Mouse (Mus musculus) cortical plate, adult 2 months (tissue): Measurements from ENCODE around the gene Rtbdn.

Experiments used
- CTCF ChIP-seq: fragments of 200-500 bp; IDR thresholded peaks from 2 replicates; pipeline ENCODE4 v1.5.1; 2011; ENCODE audit warnings: mild to moderate bottlenecking, control low read depth, low read length; ENCODE audit not compliant: insufficient read depth; ENCODE audit errors: extremely low read depth
- POLR2A ChIP-seq: fragments of 200-500 bp; IDR thresholded peaks from 2 replicates; pipeline ENCODE4 v1.6.1; 2011; ENCODE audit warnings: mild to moderate bottlenecking, low read length, control low read depth; ENCODE audit not compliant: insufficient read depth; ENCODE audit errors: extremely low read depth

- no peak for TF ChIP-seq CTCF
- TF ChIP-seq POLR2A: no peak
Observed at GRCm38 (mm10) chr8:84994375-84994774, 47.6 kb downstream of the Rtbdn start.
